ENCODE assay signal across 18 mouse cellular contexts in genomic region chr11:6761876-6762628, GRCm38 (mm10).
DNase-seq lines count a peak whose midpoint lies in the region; ATAC-seq and TF ChIP-seq lines count a peak whose summit lies in the region.
"Had no signal": no experiment of that assay in that cellular context is flagged by ENCODE, and none has a peak within 500 bp of the region (broad histone marks: within the 10 kb centered on the region; RNA-seq: fewer than 3 reads in every experiment).

No protein-coding gene starts in this region.

- no peaks in the 10 kb centered on the region for H3K4me1 ChIP-seq in kidney, embryonic 15.5 days
- H3K4me1 ChIP-seq in neural tube, embryonic 12.5 days: no peaks in the 10 kb centered on the region
- no peaks in the 10 kb centered on the region for H3K4me1 ChIP-seq in forebrain, postnatal 0 days (ENCODE audit: insufficient read depth)
- H3K4me1 ChIP-seq: megakaryocyte, embryonic 14.5 days; stomach, embryonic 15.5 days had no signal

- H3K9ac ChIP-seq in kidney, embryonic 15.5 days: no peak overlapping the region
- no peak overlapping the region for H3K9ac ChIP-seq in neural tube, embryonic 12.5 days
- H3K9ac ChIP-seq in forebrain, postnatal 0 days: no peak overlapping the region
- H3K9ac ChIP-seq: heart, embryonic 12.5 days; liver, postnatal 0 days; stomach, embryonic 15.5 days had no signal

- H3K27ac ChIP-seq in kidney, embryonic 15.5 days: no peak overlapping the region
- H3K27ac ChIP-seq in neural tube, embryonic 12.5 days: no peak overlapping the region
- H3K27ac ChIP-seq in forebrain, postnatal 0 days (ENCODE audit: low read depth, low read length): no peak overlapping the region
- H3K27ac ChIP-seq: stomach, embryonic 15.5 days had no signal

- no peaks in the 10 kb centered on the region for H3K27me3 ChIP-seq in kidney, embryonic 15.5 days
- H3K27me3 ChIP-seq in neural tube, embryonic 12.5 days (replicated peaks): no peaks in the 10 kb centered on the region
- H3K27me3 ChIP-seq in forebrain, postnatal 0 days (ENCODE audit: insufficient read depth, low read length): no peaks in the 10 kb centered on the region
- H3K27me3 ChIP-seq: heart, embryonic 12.5 days; megakaryocyte, embryonic 14.5 days; stomach, embryonic 15.5 days had no signal

- no peaks in the 10 kb centered on the region for H3K36me3 ChIP-seq in kidney, embryonic 15.5 days
- H3K36me3 ChIP-seq in neural tube, embryonic 12.5 days: no peaks in the 10 kb centered on the region
- no peaks in the 10 kb centered on the region for H3K36me3 ChIP-seq in forebrain, postnatal 0 days (ENCODE audit: insufficient read depth)
- H3K36me3 ChIP-seq: heart, embryonic 12.5 days; stomach, embryonic 15.5 days had no signal

- DNase-seq in kidney, adult 11 months: peak; percentile 47
- DNase-seq in neural tube, embryonic 10.5 days (ENCODE audit: extremely low spot score, low spot score): no peak
- DNase-seq in kidney, postnatal 14 days: peak; percentile 42
- DNase-seq in cerebellum, adult 18-20 months: no peak
- DNase-seq in forebrain, postnatal 0 days: no peak
- DNase-seq: adrenal gland, postnatal 36 days; cerebellum, postnatal 10 days; heart, postnatal 36 days; liver; liver, postnatal 0 days; lung, postnatal 14 days; spleen, adult 18-20 months had no signal

- ATAC-seq in kidney, embryonic 15.5 days (replicated peaks; ENCODE audit: low FRiP score): no peak
- ATAC-seq in neural tube, embryonic 12.5 days (ENCODE audit: low FRiP score, low read depth): peak; percentile 42; the same call in 1 of the 2 replicates
- ATAC-seq in forebrain, postnatal 0 days: no peak
- ATAC-seq: forebrain, embryonic 14.5 days; liver, postnatal 0 days had no signal

- H3K4me2 ChIP-seq in kidney, embryonic 15.5 days: no peak overlapping the region
- no peak overlapping the region for H3K4me2 ChIP-seq in neural tube, embryonic 12.5 days (replicated peaks)
- H3K4me2 ChIP-seq in forebrain, postnatal 0 days (ENCODE audit: low read depth): no peak overlapping the region
- H3K4me2 ChIP-seq: heart, embryonic 12.5 days; stomach, embryonic 15.5 days had no signal

- H3K9me3 ChIP-seq in kidney, embryonic 15.5 days (replicated peaks): no peaks in the 10 kb centered on the region
- no peaks in the 10 kb centered on the region for H3K9me3 ChIP-seq in neural tube, embryonic 12.5 days
- H3K9me3 ChIP-seq in forebrain, postnatal 0 days (ENCODE audit: low read length): no peaks in the 10 kb centered on the region
- H3K9me3 ChIP-seq: heart, embryonic 12.5 days; megakaryocyte, embryonic 14.5 days; stomach, embryonic 15.5 days had no signal

- no peak overlapping the region for H3K4me3 ChIP-seq in kidney, embryonic 15.5 days (replicated peaks)
- no peak overlapping the region for H3K4me3 ChIP-seq in neural tube, embryonic 12.5 days
- no peak overlapping the region for H3K4me3 ChIP-seq in forebrain, postnatal 0 days (ENCODE audit: low read depth, low read length)
- H3K4me3 ChIP-seq: heart, embryonic 12.5 days; megakaryocyte, embryonic 14.5 days; stomach, embryonic 15.5 days had no signal

- 69% methylated on average over 11 of the region's 11 CpGs for WGBS in kidney, embryonic 15.5 days
- WGBS in neural tube, embryonic 12.5 days: 64% methylated on average over 11 of the region's 11 CpGs
- 74% methylated on average over 11 of the region's 11 CpGs for WGBS in forebrain, postnatal 0 days

- no peak for TF ChIP-seq CTCF in forebrain, postnatal 0 days (IDR thresholded peaks at IDR 0.05; ENCODE audit: low read depth)

Comparison
In these comparisons a context has a peak if more than half of its experiments do, and no peak if none do; other contexts are left out.
1. DNase-seq: peak in kidney, adult 11 months (single experiment) and kidney, postnatal 14 days (single experiment); none in neural tube, embryonic 10.5 days (single experiment), cerebellum, adult 18-20 months (0 of 2) and forebrain, postnatal 0 days (single experiment).